Mouse (Mus musculus): ENCODE results near the gene Dhx29. TPM values are rescaled to one million over a fixed set of nuclear protein-coding genes. Genes with fewer than 3 reads are reported as not detected.
A peak's percentile ranks its signal among the peaks of the same experiment; 100 is the strongest.

The Dhx29 gene
- 25.9 and 28.5 TPM in 2 replicates for polyA plus RNA-seq (2015; fragmentation: Nextera tagmentation; extraction: Ambion mirVana)

- peak; percentile 99 for ATAC-seq
- peaks cover 20% of the 10 kb centered on the region for H3K4me1 ChIP-seq (replicated peaks; ENCODE audit: control insufficient read depth, insufficient read depth, low read length)
- peak within 1 kb of the TSS; percentile 91 for H3K4me2 ChIP-seq (ENCODE audit: low read length)
- peak within 1 kb of the TSS; percentile 93 for H3K4me3 ChIP-seq (replicated peaks; ENCODE audit: low read length)
- no peaks in the 10 kb centered on the region for H3K36me3 ChIP-seq (ENCODE audit: control insufficient read depth, insufficient read depth)
- no peaks in the 10 kb centered on the region for H3K9me3 ChIP-seq (ENCODE audit: control insufficient read depth, low read length)
- H3K27me3 ChIP-seq (replicated peaks; ENCODE audit: control insufficient read depth, insufficient read depth, low read length), result no peaks in the 10 kb centered on the region
- H3K9ac ChIP-seq (replicated peaks; ENCODE audit: low read depth, low read length), result peak within 1 kb of the TSS; percentile 77
- under 1% methylated on average over 57 of the region's 57 CpGs for WGBS
- H3K27ac ChIP-seq (ENCODE audit: low read length), result peak within 1 kb of the TSS; percentile 90
These were observed at the start of gene Dhx29, which contains the start of gene Mtrex for GRCm38 (mm10) chr13:112927287-112928001. Dhx29 (plus strand) TSS chr13:112927454. Mtrex (minus strand) TSS chr13:112927398.

GRCm38 (mm10) chr13:112887234-112887633 is 40.0 kb upstream of the Dhx29 start:
- 94% methylated on average over 12 of the region's 12 CpGs for WGBS
- Histone ChIP-seq H3K4me3 (replicated peaks; ENCODE audit: low read length) (no peak overlapping the region), H3K27ac (ENCODE audit: low read length) (no peak overlapping the region), H3K9ac (replicated peaks; ENCODE audit: low read depth, low read length) (no peak overlapping the region), H3K36me3 (ENCODE audit: control insufficient read depth, insufficient read depth) (peaks cover 44% of the 10 kb centered on the region), H3K4me2 (ENCODE audit: low read length) (no peak overlapping the region), H3K4me1 (replicated peaks; ENCODE audit: control insufficient read depth, insufficient read depth, low read length) (no peaks in the 10 kb centered on the region), H3K27me3 (replicated peaks; ENCODE audit: control insufficient read depth, insufficient read depth, low read length) (no peaks in the 10 kb centered on the region), H3K9me3 (ENCODE audit: control insufficient read depth, low read length) (no peaks in the 10 kb centered on the region)
- ATAC-seq, result no peak

- Histone ChIP-seq H3K9ac (replicated peaks; ENCODE audit: low read depth, low read length) (no peak overlapping the region), H3K27me3 (replicated peaks; ENCODE audit: control insufficient read depth, insufficient read depth, low read length) (no peaks in the 10 kb centered on the region), H3K4me3 (replicated peaks; ENCODE audit: low read length) (no peak overlapping the region), H3K27ac (ENCODE audit: low read length) (no peak overlapping the region), H3K36me3 (ENCODE audit: control insufficient read depth, insufficient read depth) (peaks cover 19% of the 10 kb centered on the region), H3K9me3 (ENCODE audit: control insufficient read depth, low read length) (no peaks in the 10 kb centered on the region), H3K4me1 (replicated peaks; ENCODE audit: control insufficient read depth, insufficient read depth, low read length) (no peaks in the 10 kb centered on the region), H3K4me2 (ENCODE audit: low read length) (no peak overlapping the region)
- ATAC-seq, result no peak
- WGBS, result 90% methylated on average over 3 of the region's 3 CpGs
These were observed 25.1 kb upstream of the Dhx29 start for GRCm38 (mm10) chr13:112902176-112902575.

GRCm38 (mm10) chr13:112909663-112910062 is 17.6 kb upstream of the Dhx29 start:
- H3K9me3 ChIP-seq (ENCODE audit: control insufficient read depth, low read length), result no peaks in the 10 kb centered on the region
- H3K27ac ChIP-seq (ENCODE audit: low read length), result no peak overlapping the region
- no peaks in the 10 kb centered on the region for H3K4me1 ChIP-seq (replicated peaks; ENCODE audit: control insufficient read depth, insufficient read depth, low read length)
- no peaks in the 10 kb centered on the region for H3K27me3 ChIP-seq (replicated peaks; ENCODE audit: control insufficient read depth, insufficient read depth, low read length)
- H3K36me3 ChIP-seq (ENCODE audit: control insufficient read depth, insufficient read depth), result peaks cover 6% of the 10 kb centered on the region
- no peak for ATAC-seq
- H3K4me2 ChIP-seq (ENCODE audit: low read length), result no peak overlapping the region
- 70% methylated on average over 4 of the region's 4 CpGs for WGBS
- H3K4me3 ChIP-seq (replicated peaks; ENCODE audit: low read length), result no peak overlapping the region
- no peak overlapping the region for H3K9ac ChIP-seq (replicated peaks; ENCODE audit: low read depth, low read length)

GRCm38 (mm10) chr13:112910434-112910833 is 16.8 kb upstream of the Dhx29 start:
- peaks cover 6% of the 10 kb centered on the region for H3K36me3 ChIP-seq (ENCODE audit: control insufficient read depth, insufficient read depth)
- no peak for ATAC-seq

GRCm38 (mm10) chr13:112919141-112919865 is 8.0 kb upstream of the Dhx29 start:
- Histone ChIP-seq H3K36me3 (ENCODE audit: control insufficient read depth, insufficient read depth) (peaks cover 22% of the 10 kb centered on the region), H3K4me3 (replicated peaks; ENCODE audit: low read length) (no peak overlapping the region), H3K4me1 (replicated peaks; ENCODE audit: control insufficient read depth, insufficient read depth, low read length) (no peaks in the 10 kb centered on the region), H3K4me2 (ENCODE audit: low read length) (no peak overlapping the region), H3K27ac (ENCODE audit: low read length) (no peak overlapping the region), H3K9me3 (ENCODE audit: control insufficient read depth, low read length) (no peaks in the 10 kb centered on the region), H3K9ac (replicated peaks; ENCODE audit: low read depth, low read length) (no peak overlapping the region), H3K27me3 (replicated peaks; ENCODE audit: control insufficient read depth, insufficient read depth, low read length) (no peaks in the 10 kb centered on the region)
- 87% methylated on average over 4 of the region's 4 CpGs for WGBS
- no peak for ATAC-seq

More at GRCm38 (mm10) chr13:112910434-112910833, 16.8 kb upstream of the Dhx29 start:
- Histone ChIP-seq H3K27ac (ENCODE audit: low read length) (no peak overlapping the region), H3K4me1 (replicated peaks; ENCODE audit: control insufficient read depth, insufficient read depth, low read length) (no peaks in the 10 kb centered on the region), H3K9me3 (ENCODE audit: control insufficient read depth, low read length) (no peaks in the 10 kb centered on the region), H3K4me2 (ENCODE audit: low read length) (no peak overlapping the region), H3K27me3 (replicated peaks; ENCODE audit: control insufficient read depth, insufficient read depth, low read length) (no peaks in the 10 kb centered on the region), H3K4me3 (replicated peaks; ENCODE audit: low read length) (no peak overlapping the region), H3K9ac (replicated peaks; ENCODE audit: low read depth, low read length) (no peak overlapping the region)
- 86% methylated on average over 4 of the region's 4 CpGs for WGBS

GRCm38 (mm10) chr13:112920906-112921305 is 6.3 kb upstream of the Dhx29 start:
- Histone ChIP-seq H3K4me3 (replicated peaks; ENCODE audit: low read length) (no peak overlapping the region), H3K4me1 (replicated peaks; ENCODE audit: control insufficient read depth, insufficient read depth, low read length) (peaks cover 6% of the 10 kb centered on the region), H3K27me3 (replicated peaks; ENCODE audit: control insufficient read depth, insufficient read depth, low read length) (no peaks in the 10 kb centered on the region), H3K4me2 (ENCODE audit: low read length) (no peak overlapping the region), H3K9ac (replicated peaks; ENCODE audit: low read depth, low read length) (no peak overlapping the region), H3K9me3 (ENCODE audit: control insufficient read depth, low read length) (no peaks in the 10 kb centered on the region), H3K36me3 (ENCODE audit: control insufficient read depth, insufficient read depth) (peaks cover 22% of the 10 kb centered on the region), H3K27ac (ENCODE audit: low read length) (no peak overlapping the region)
- ATAC-seq, result no peak
- WGBS, result 95% methylated on average over 3 of the region's 3 CpGs

GRCm38 (mm10) chr13:112925266-112925665 is 2.0 kb upstream of the Dhx29 start:
- H3K27ac ChIP-seq (ENCODE audit: low read length), result no peak overlapping the region
- 79% methylated on average over 6 of the region's 6 CpGs for WGBS
- no peak for ATAC-seq
- no peaks in the 10 kb centered on the region for H3K27me3 ChIP-seq (replicated peaks; ENCODE audit: control insufficient read depth, insufficient read depth, low read length)
- no peak overlapping the region; the same call in 1 of the 2 replicates for H3K4me2 ChIP-seq (ENCODE audit: low read length)
- H3K36me3 ChIP-seq (ENCODE audit: control insufficient read depth, insufficient read depth), result peaks cover 2% of the 10 kb centered on the region; the same call in 1 of the 2 replicates
- H3K4me1 ChIP-seq (replicated peaks; ENCODE audit: control insufficient read depth, insufficient read depth, low read length), result peaks cover 20% of the 10 kb centered on the region
- H3K4me3 ChIP-seq (replicated peaks; ENCODE audit: low read length), result no peak overlapping the region
- H3K9ac ChIP-seq (replicated peaks; ENCODE audit: low read depth, low read length), result no peak overlapping the region
- no peaks in the 10 kb centered on the region for H3K9me3 ChIP-seq (ENCODE audit: control insufficient read depth, low read length)

GRCm38 (mm10) chr13:112925976-112926375 is 1.3 kb upstream of the Dhx29 start:
- peak overlapping the region; percentile 35; the same call in 1 of the 2 replicates for H3K9ac ChIP-seq (replicated peaks; ENCODE audit: low read depth, low read length)
- H3K4me2 ChIP-seq (ENCODE audit: low read length), result peak overlapping the region; percentile 74
- WGBS, result 70% methylated on average over 4 of the region's 4 CpGs
- no peaks in the 10 kb centered on the region for H3K9me3 ChIP-seq (ENCODE audit: control insufficient read depth, low read length)
- no peaks in the 10 kb centered on the region for H3K27me3 ChIP-seq (replicated peaks; ENCODE audit: control insufficient read depth, insufficient read depth, low read length)
- H3K27ac ChIP-seq (ENCODE audit: low read length), result no peak overlapping the region
- ATAC-seq, result no peak
- peaks cover 20% of the 10 kb centered on the region for H3K4me1 ChIP-seq (replicated peaks; ENCODE audit: control insufficient read depth, insufficient read depth, low read length)
- peak overlapping the region; percentile 93 for H3K4me3 ChIP-seq (replicated peaks; ENCODE audit: low read length)
- 0 out of 2 replicates have a peak, but pooled peaks cover under 1% of the 10 kb centered on the region for H3K36me3 ChIP-seq (ENCODE audit: control insufficient read depth, insufficient read depth)

All from forebrain, embryonic 16.5 days (tissue).